Mouse (Mus musculus) layer of hippocampus, adult 18-20 months (tissue): ENCODE measurements around the gene Xdh. TPM values are rescaled to one million over a fixed set of nuclear protein-coding genes. Genes with fewer than 3 reads are reported as not detected.

Experiments used
- total RNA-seq, 2 experiments: library from RNA; stranded (reverse); gene quantifications; 2 replicates each; pipeline ENCODE4 v1.2.3; 2021

Gene Xdh
- total RNA-seq, 2 experiments from 2014 or later = 21.7 to 26.6 TPM

Other genes with a start within 250 kb of the Xdh start
- gene Galnt14, start 239.7 kb downstream of the Xdh start, total RNA-seq = 10 to 100 TPM; 18.0 to 21.5 TPM
- gene Ehd3, start 146.1 kb downstream of the Xdh start, total RNA-seq = 100 to 1,000 TPM; 138 to 145 TPM
- gene Srd5a2, start 97.7 kb upstream of the Xdh start, total RNA-seq = not detected